Mouse (Mus musculus): Measurements from ENCODE around the gene Ms4a5. TPM values are rescaled to one million over a fixed set of nuclear protein-coding genes. Genes with fewer than 3 reads are reported as not detected.
"Not testable (repeated sequence)": the region's sequence is repeated elsewhere in the genome, so short reads cannot be mapped to it uniquely, and the experiment has no call there.

Ms4a5 gene
- not detected in 2 replicates for polyA plus RNA-seq (2014; fragmentation: Nextera tagmentation; extraction: Ambion mirVana)

GRCm38 (mm10) chr19:11283773-11284172, at the start of gene Ms4a5:
Gene Ms4a5, minus strand, starts transcription at chr19:11283873.
- H3K36me3 ChIP-seq (replicated peaks; ENCODE audit: control insufficient read depth, insufficient read depth, low read depth, low read length), result no peaks in the 10 kb centered on the region
- no peak within 1 kb of the TSS for H3K9ac ChIP-seq (replicated peaks; ENCODE audit: low read length)
- no peaks in the 10 kb centered on the region for H3K27me3 ChIP-seq (ENCODE audit: control insufficient read depth, insufficient read depth, low read length)
- WGBS, result 92% methylated on average over 2 of the region's 2 CpGs
- ATAC-seq (replicated peaks; ENCODE audit: insufficient number of reproducible peaks, low FRiP score, low TSS enrichment, low read depth) (no peak), DNase-seq (ENCODE audit: low spot score) (no peak)
- no peaks in the 10 kb centered on the region for H3K4me1 ChIP-seq (ENCODE audit: control insufficient read depth, insufficient read depth, low read length)
- no peaks in the 10 kb centered on the region for H3K9me3 ChIP-seq (replicated peaks; ENCODE audit: control insufficient read depth, low read length)
- H3K4me2 ChIP-seq (ENCODE audit: low read depth, low read length), result no peak within 1 kb of the TSS
- no peak within 1 kb of the TSS for H3K27ac ChIP-seq (replicated peaks; ENCODE audit: low read depth, low read length)
- no peak within 1 kb of the TSS for H3K4me3 ChIP-seq (ENCODE audit: low read depth, low read length)

DNA sequence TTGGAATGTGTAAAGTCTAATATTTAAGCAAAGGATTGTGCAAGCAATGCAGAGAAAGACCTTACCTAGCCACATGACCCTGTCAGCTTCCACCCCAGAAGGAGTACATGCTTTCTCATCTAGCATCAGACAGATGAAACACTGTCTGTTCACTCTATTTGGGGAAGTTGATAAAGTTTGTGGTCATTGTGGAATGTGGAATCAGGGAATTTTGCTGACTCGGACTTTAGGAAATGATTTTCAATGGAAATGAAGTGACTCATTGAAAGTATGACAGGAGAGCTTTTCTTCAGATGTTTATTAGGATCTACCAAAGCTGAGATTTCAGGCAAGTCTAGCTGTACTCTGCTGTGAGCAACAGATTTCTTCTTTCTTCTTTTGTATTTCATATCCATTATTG, 37.5 kb upstream of the Ms4a5 start:
- Histone ChIP-seq H3K27ac (replicated peaks; ENCODE audit: low read depth, low read length) (no peak overlapping the region), H3K4me3 (ENCODE audit: low read depth, low read length) (no peak overlapping the region), H3K4me2 (ENCODE audit: low read depth, low read length) (no peak overlapping the region), H3K9me3 (replicated peaks; ENCODE audit: control insufficient read depth, low read length) (no peaks in the 10 kb centered on the region), H3K9ac (replicated peaks; ENCODE audit: low read length) (no peak overlapping the region), H3K36me3 (replicated peaks; ENCODE audit: control insufficient read depth, insufficient read depth, low read depth, low read length) (no peaks in the 10 kb centered on the region), H3K27me3 (ENCODE audit: control insufficient read depth, insufficient read depth, low read length) (no peaks in the 10 kb centered on the region), H3K4me1 (ENCODE audit: control insufficient read depth, insufficient read depth, low read length) (no peaks in the 10 kb centered on the region)
- 91% methylated on average over 1 of the region's 1 CpGs for WGBS
- DNase-seq (ENCODE audit: low spot score), result no peak
- no peak for ATAC-seq (replicated peaks; ENCODE audit: insufficient number of reproducible peaks, low FRiP score, low TSS enrichment, low read depth)

- WGBS, result 90% methylated on average over 4 of the region's 4 CpGs
- no peak overlapping the region for H3K4me3 ChIP-seq (ENCODE audit: low read depth, low read length)
- H3K27me3 ChIP-seq (ENCODE audit: control insufficient read depth, insufficient read depth, low read length), result no peaks in the 10 kb centered on the region
- H3K9ac ChIP-seq (replicated peaks; ENCODE audit: low read length), result no peak overlapping the region
- DNase-seq (ENCODE audit: low spot score), result no peak
- no peaks in the 10 kb centered on the region for H3K4me1 ChIP-seq (ENCODE audit: control insufficient read depth, insufficient read depth, low read length)
- H3K4me2 ChIP-seq (ENCODE audit: low read depth, low read length), result no peak overlapping the region
- no peaks in the 10 kb centered on the region for H3K9me3 ChIP-seq (replicated peaks; ENCODE audit: control insufficient read depth, low read length)
- no peaks in the 10 kb centered on the region for H3K36me3 ChIP-seq (replicated peaks; ENCODE audit: control insufficient read depth, insufficient read depth, low read depth, low read length)
- no peak for ATAC-seq (replicated peaks; ENCODE audit: insufficient number of reproducible peaks, low FRiP score, low TSS enrichment, low read depth)
- no peak overlapping the region for H3K27ac ChIP-seq (replicated peaks; ENCODE audit: low read depth, low read length)
These were observed 33.1 kb upstream of the Ms4a5 start for GRCm38 (mm10) chr19:11316786-11317185.

- Histone ChIP-seq H3K4me2 (ENCODE audit: low read depth, low read length) (no peak within 1 kb of the TSS), H3K4me1 (ENCODE audit: control insufficient read depth, insufficient read depth, low read length) (no peaks in the 10 kb centered on the region), H3K4me3 (ENCODE audit: low read depth, low read length) (no peak within 1 kb of the TSS), H3K27ac (replicated peaks; ENCODE audit: low read depth, low read length) (no peak within 1 kb of the TSS), H3K9me3 (replicated peaks; ENCODE audit: control insufficient read depth, low read length) (no peaks in the 10 kb centered on the region), H3K9ac (replicated peaks; ENCODE audit: low read length) (no peak within 1 kb of the TSS), H3K36me3 (replicated peaks; ENCODE audit: control insufficient read depth, insufficient read depth, low read depth, low read length) (no peaks in the 10 kb centered on the region), H3K27me3 (ENCODE audit: control insufficient read depth, insufficient read depth, low read length) (no peaks in the 10 kb centered on the region)
- no peak for DNase-seq (ENCODE audit: low spot score)
- ATAC-seq (replicated peaks; ENCODE audit: insufficient number of reproducible peaks, low FRiP score, low TSS enrichment, low read depth), result no peak
- WGBS, result 91% methylated on average over 1 of the region's 1 CpGs
These were observed 30.7 kb upstream of the Ms4a5 start, which contains the start of gene Ms4a14 for GRCm38 (mm10) chr19:11314354-11314753. Gene Ms4a14, minus strand, starts transcription at chr19:11314454.

GRCm38 (mm10) chr19:11308888-11309287, 25.2 kb upstream of the Ms4a5 start:
- ATAC-seq (replicated peaks; ENCODE audit: insufficient number of reproducible peaks, low FRiP score, low TSS enrichment, low read depth), result no peak

GRCm38 (mm10) chr19:11299529-11299928, 15.9 kb upstream of the Ms4a5 start:
- not testable (repeated sequence) for H3K4me2 ChIP-seq (ENCODE audit: low read depth, low read length); H3K9ac ChIP-seq (replicated peaks; ENCODE audit: low read length); H3K27me3 ChIP-seq (ENCODE audit: control insufficient read depth, insufficient read depth, low read length); H3K36me3 ChIP-seq (replicated peaks; ENCODE audit: control insufficient read depth, insufficient read depth, low read depth, low read length); H3K9me3 ChIP-seq (replicated peaks; ENCODE audit: control insufficient read depth, low read length); H3K27ac ChIP-seq (replicated peaks; ENCODE audit: low read depth, low read length); DNase-seq (ENCODE audit: low spot score); ATAC-seq (replicated peaks; ENCODE audit: insufficient number of reproducible peaks, low FRiP score, low TSS enrichment, low read depth); H3K4me3 ChIP-seq (ENCODE audit: low read depth, low read length); H3K4me1 ChIP-seq (ENCODE audit: control insufficient read depth, insufficient read depth, low read length)
- WGBS, result 39% methylated on average over 4 of the region's 4 CpGs

More at GRCm38 (mm10) chr19:11308888-11309287, 25.2 kb upstream of the Ms4a5 start:
- H3K27me3 ChIP-seq (ENCODE audit: control insufficient read depth, insufficient read depth, low read length), result no peaks in the 10 kb centered on the region
- H3K4me3 ChIP-seq (ENCODE audit: low read depth, low read length), result no peak overlapping the region
- no peak overlapping the region for H3K4me2 ChIP-seq (ENCODE audit: low read depth, low read length)
- H3K9ac ChIP-seq (replicated peaks; ENCODE audit: low read length), result no peak overlapping the region
- H3K4me1 ChIP-seq (ENCODE audit: control insufficient read depth, insufficient read depth, low read length), result no peaks in the 10 kb centered on the region
- no peaks in the 10 kb centered on the region for H3K36me3 ChIP-seq (replicated peaks; ENCODE audit: control insufficient read depth, insufficient read depth, low read depth, low read length)
- no peak for DNase-seq (ENCODE audit: low spot score)
- no peaks in the 10 kb centered on the region for H3K9me3 ChIP-seq (replicated peaks; ENCODE audit: control insufficient read depth, low read length)
- no peak overlapping the region for H3K27ac ChIP-seq (replicated peaks; ENCODE audit: low read depth, low read length)

GRCm38 (mm10) chr19:11298939-11299338, 15.3 kb upstream of the Ms4a5 start:
- Histone ChIP-seq H3K4me2 (ENCODE audit: low read depth, low read length) (no peak overlapping the region), H3K9me3 (replicated peaks; ENCODE audit: control insufficient read depth, low read length) (no peaks in the 10 kb centered on the region; the same call in 1 of the 2 replicates), H3K4me1 (ENCODE audit: control insufficient read depth, insufficient read depth, low read length) (no peaks in the 10 kb centered on the region), H3K36me3 (replicated peaks; ENCODE audit: control insufficient read depth, insufficient read depth, low read depth, low read length) (no peaks in the 10 kb centered on the region), H3K27me3 (ENCODE audit: control insufficient read depth, insufficient read depth, low read length) (no peaks in the 10 kb centered on the region), H3K27ac (replicated peaks; ENCODE audit: low read depth, low read length) (no peak overlapping the region), H3K4me3 (ENCODE audit: low read depth, low read length) (no peak overlapping the region), H3K9ac (replicated peaks; ENCODE audit: low read length) (no peak overlapping the region)
- no peak for DNase-seq (ENCODE audit: low spot score)
- 51% methylated on average over 2 of the region's 2 CpGs for WGBS
- no peak for ATAC-seq (replicated peaks; ENCODE audit: insufficient number of reproducible peaks, low FRiP score, low TSS enrichment, low read depth)

DNA sequence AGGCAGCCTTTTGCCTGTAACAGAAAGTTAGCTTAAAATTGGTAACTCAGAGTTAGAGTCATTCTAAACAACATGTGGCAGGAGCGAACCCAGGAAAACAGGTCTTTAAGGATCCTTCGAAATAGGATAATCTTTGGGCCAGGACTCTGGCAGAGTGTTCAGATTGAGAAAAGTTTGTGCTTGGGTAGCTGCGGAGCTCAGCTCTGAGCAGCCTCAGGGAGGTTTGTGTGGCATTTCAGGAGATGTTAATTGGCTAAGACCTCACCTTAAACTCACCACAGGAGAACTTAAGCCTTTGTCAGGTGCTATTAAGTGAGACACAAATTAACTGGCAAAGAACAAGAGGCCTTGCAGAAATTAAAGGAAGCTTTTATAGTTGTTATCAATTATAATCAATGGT, 9.9 kb upstream of the Ms4a5 start:
- H3K36me3 ChIP-seq (replicated peaks; ENCODE audit: control insufficient read depth, insufficient read depth, low read depth, low read length); H3K27ac ChIP-seq (replicated peaks; ENCODE audit: low read depth, low read length); H3K27me3 ChIP-seq (ENCODE audit: control insufficient read depth, insufficient read depth, low read length); H3K4me1 ChIP-seq (ENCODE audit: control insufficient read depth, insufficient read depth, low read length); DNase-seq (ENCODE audit: low spot score); H3K9me3 ChIP-seq (replicated peaks; ENCODE audit: control insufficient read depth, low read length); ATAC-seq (replicated peaks; ENCODE audit: insufficient number of reproducible peaks, low FRiP score, low TSS enrichment, low read depth); H3K4me3 ChIP-seq (ENCODE audit: low read depth, low read length); H3K4me2 ChIP-seq (ENCODE audit: low read depth, low read length); H3K9ac ChIP-seq (replicated peaks; ENCODE audit: low read length): not testable (repeated sequence)
- 7% methylated on average over 3 of the region's 3 CpGs for WGBS
